Mouse (Mus musculus) MEL (cell line): ENCODE data around the gene Ror2.

Experiments used
- MXI1 ChIP-seq: IDR thresholded peaks from 2 replicates; pipeline ENCODE4 v1.6.1; 2011; ENCODE audit warnings: mild to moderate bottlenecking, low read depth, low read length, improper control_type of control experiment
- ZMIZ1 ChIP-seq: IDR thresholded peaks from 2 replicates; pipeline ENCODE4 v1.6.1; 2012; ENCODE audit warnings: low read depth, mild to moderate bottlenecking, inconsistent platforms, low read length, improper control_type of control experiment, moderate library complexity

DNA sequence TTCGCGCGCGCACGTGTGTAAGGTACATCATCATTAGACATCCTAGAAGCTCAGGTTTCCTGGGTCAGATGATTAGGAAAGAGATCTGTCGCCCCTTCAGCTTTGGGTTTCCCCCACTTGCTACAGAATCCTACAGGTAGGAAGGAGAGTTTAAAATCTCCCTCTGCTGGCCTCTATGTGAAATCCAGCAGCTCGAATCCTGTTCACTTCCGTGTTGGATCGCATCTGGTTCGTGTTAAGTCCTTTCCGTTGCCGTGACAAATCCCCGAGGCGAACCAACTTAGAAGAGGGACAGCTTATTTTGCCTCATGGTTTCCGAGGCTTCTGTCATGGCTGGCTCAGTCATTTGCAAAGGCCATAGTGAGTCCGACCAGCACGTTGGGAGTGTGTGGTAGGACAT is 190.7 kb downstream of the Ror2 start:
- TF ChIP-seq MXI1: no peak
- no peak for TF ChIP-seq ZMIZ1
